Mouse (Mus musculus) brain, embryonic 14.5 days (tissue): ENCODE data around the gene 4930568D16Rik.

Source experiments
- CTCF ChIP-seq: fragments of 200-500 bp; IDR thresholded peaks from 2 replicates; pipeline ENCODE4 v1.5.1; 2012; ENCODE audit warnings: inconsistent platforms, mild to moderate bottlenecking, moderate library complexity, borderline replicate concordance; ENCODE audit not compliant: insufficient read depth, insufficient read length; ENCODE audit errors: extremely low read depth
- POLR2A ChIP-seq: fragments of 200-500 bp; IDR thresholded peaks from 2 replicates; pipeline ENCODE4 v1.6.1; 2012; ENCODE audit warnings: mild to moderate bottlenecking, inconsistent platforms, borderline replicate concordance; ENCODE audit not compliant: poor library complexity, insufficient read depth, insufficient read length, severe bottlenecking; ENCODE audit errors: extremely low read depth

- TF ChIP-seq CTCF (no peak), POLR2A (no peak)
Measured at GRCm38 (mm10) chr2:35342605-35343004, 24.9 kb downstream of the 4930568D16Rik start.
